Mouse (Mus musculus) intestine, embryonic 15.5 days (tissue): ENCODE data around the gene Heatr1. TPM values are rescaled to one million over a fixed set of nuclear protein-coding genes. Genes with fewer than 3 reads are reported as not detected.
A peak's percentile ranks its signal among the peaks of the same experiment; 100 is the strongest.
"Not testable (repeated sequence)": the region's sequence is repeated elsewhere in the genome, so short reads cannot be mapped to it uniquely, and the experiment has no call there.

ENCODE experiments used
- ATAC-seq: fragments of 200-750 bp; cut with Nextera tagmentation; 2 replicates; pipeline ENCODE4 v1.8.0; 2017; ENCODE audit warnings: moderate TSS enrichment, moderate library complexity
- H3K27ac ChIP-seq: fragments of 300-500 bp; sonication (generic); 2 replicates; pipeline ENCODE4 v1.5.1; 2015; ENCODE audit warnings: mild to moderate bottlenecking, inconsistent platforms
- H3K27me3 ChIP-seq: fragments of 300-500 bp; sonication (generic); replicated peaks from 2 replicates; pipeline ENCODE4 v1.6.1; 2015; ENCODE audit warnings: inconsistent platforms
- H3K36me3 ChIP-seq: fragments of 300-500 bp; sonication (generic); 2 replicates; pipeline ENCODE4 v1.6.1; 2015; ENCODE audit warnings: inconsistent platforms
- H3K4me1 ChIP-seq: fragments of 300-500 bp; sonication (generic); replicated peaks from 2 replicates; pipeline ENCODE4 v1.6.1; 2015; ENCODE audit warnings: inconsistent platforms
- H3K4me2 ChIP-seq: fragments of 300-500 bp; sonication (generic); replicated peaks from 2 replicates; pipeline ENCODE4 v1.6.1; 2015; ENCODE audit warnings: mild to moderate bottlenecking, inconsistent platforms
- H3K4me3 ChIP-seq: fragments of 300-500 bp; sonication (generic); replicated peaks from 2 replicates; pipeline ENCODE4 v1.5.1; 2015; ENCODE audit warnings: inconsistent platforms
- H3K9ac ChIP-seq: fragments of 300-500 bp; sonication (generic); 2 replicates; pipeline ENCODE4 v1.6.1; 2015; ENCODE audit warnings: inconsistent platforms
- H3K9me3 ChIP-seq: fragments of 300-500 bp; sonication (generic); 2 replicates; pipeline ENCODE4 v1.6.1; 2016; ENCODE audit warnings: inconsistent platforms
- WGBS: fragments of 180-500 bp; shearing (Covaris S2); methylation state at CpG from one replicate; pipeline ENCODE4 v1.1.7; 2015; 5-methylcytosine and 5-hydroxymethylcytosine counted together
- polyA plus RNA-seq: library from polyadenylated mRNA; unstranded; fragments of >200 nt; fragmentation: Nextera tagmentation; extraction: Ambion mirVana; gene quantifications from 2 replicates; pipeline ENCODE4 v1.2.1, GENCODE M21; 2015

The Heatr1 gene
- polyA plus RNA-seq, 1 experiment from 2014 or later = 17.5 TPM

GRCm38 (mm10) chr13:12460443-12460842 is 65.6 kb downstream of the Heatr1 start:
- 0 out of 2 replicates have a peak, but pooled peaks cover 5% of the 10 kb centered on the region for H3K36me3 ChIP-seq
- peak overlapping the region; percentile 81 for H3K27ac ChIP-seq
- ATAC-seq = peak; percentile 46
- H3K27me3 ChIP-seq = no peaks in the 10 kb centered on the region
- H3K4me1 ChIP-seq = no peaks in the 10 kb centered on the region
- 3% methylated on average over 8 of the region's 8 CpGs for WGBS
- H3K9me3 ChIP-seq = no peaks in the 10 kb centered on the region
- peak overlapping the region; percentile 80 for H3K4me2 ChIP-seq
- H3K4me3 ChIP-seq = peak overlapping the region; percentile 75
- H3K9ac ChIP-seq = peak overlapping the region; percentile 81

GRCm38 (mm10) chr13:12460881-12461729 is 66.3 kb downstream of the Heatr1 start:
- peak; percentile 96 for ATAC-seq
- Histone ChIP-seq H3K27ac (peak overlapping the region; percentile 81), H3K36me3 (0 out of 2 replicates have a peak, but pooled peaks cover 5% of the 10 kb centered on the region), H3K27me3 (no peaks in the 10 kb centered on the region), H3K9ac (peak overlapping the region; percentile 81), H3K4me1 (no peaks in the 10 kb centered on the region), H3K9me3 (no peaks in the 10 kb centered on the region), H3K4me2 (peak overlapping the region; percentile 80), H3K4me3 (peak overlapping the region; percentile 75)
- under 1% methylated on average over 59 of the region's 59 CpGs for WGBS

- ATAC-seq = no peak; the same call in 1 of the 2 replicates
- Histone ChIP-seq H3K4me2 (peak overlapping the region; percentile 80), H3K9me3 (no peaks in the 10 kb centered on the region), H3K36me3 (0 out of 2 replicates have a peak, but pooled peaks cover 5% of the 10 kb centered on the region), H3K4me1 (no peaks in the 10 kb centered on the region), H3K27me3 (no peaks in the 10 kb centered on the region), H3K27ac (peak overlapping the region; percentile 22; the same call in 1 of the 2 replicates), H3K9ac (peak overlapping the region; percentile 81), H3K4me3 (peak overlapping the region; percentile 75)
- WGBS = 1% methylated on average over 7 of the region's 7 CpGs
These were observed 66.9 kb downstream of the Heatr1 start for GRCm38 (mm10) chr13:12461730-12462119.

GRCm38 (mm10) chr13:12462623-12463022 is 67.8 kb downstream of the Heatr1 start:
- no peak overlapping the region for H3K4me2 ChIP-seq
- no peaks in the 10 kb centered on the region for H3K9me3 ChIP-seq
- 79% methylated on average over 4 of the region's 4 CpGs for WGBS
- H3K4me1 ChIP-seq = no peaks in the 10 kb centered on the region
- no peak for ATAC-seq
- H3K36me3 ChIP-seq = 0 out of 2 replicates have a peak, but pooled peaks cover 5% of the 10 kb centered on the region
- no peak overlapping the region for H3K9ac ChIP-seq
- H3K4me3 ChIP-seq = no peak overlapping the region
- H3K27ac ChIP-seq = no peak overlapping the region
- no peaks in the 10 kb centered on the region for H3K27me3 ChIP-seq

GRCm38 (mm10) chr13:12464159-12464558 is 69.3 kb downstream of the Heatr1 start:
- not testable (repeated sequence) for H3K4me2 ChIP-seq, H3K36me3 ChIP-seq, ATAC-seq, H3K9me3 ChIP-seq, H3K4me1 ChIP-seq, H3K9ac ChIP-seq, H3K4me3 ChIP-seq, H3K27ac ChIP-seq, H3K27me3 ChIP-seq
- 77% methylated on average over 6 of the region's 6 CpGs for WGBS

DNA sequence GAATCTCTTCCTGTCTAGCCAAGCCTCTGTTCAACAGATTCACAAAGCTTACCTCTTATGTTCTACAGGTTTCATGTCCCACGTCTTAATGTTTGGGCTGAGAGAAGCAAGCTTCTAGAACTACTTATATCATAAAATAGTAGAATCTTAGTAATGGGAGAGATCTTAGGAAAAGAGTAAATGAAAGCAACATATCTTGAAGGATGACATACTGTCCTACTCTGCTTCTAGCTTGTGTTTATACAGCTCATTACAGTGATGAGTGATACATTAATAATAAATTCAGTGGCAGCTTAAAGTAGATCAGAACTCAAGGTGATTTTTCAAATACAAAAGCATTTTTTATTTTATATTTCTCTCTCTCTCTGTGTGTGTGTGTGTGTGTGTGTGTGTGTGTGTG is 70.0 kb downstream of the Heatr1 start, which contains the start of gene Lgals8:
Lgals8 (minus strand) TSS at position 101 of the 400 bp plus-strand sequence.
- H3K4me3 ChIP-seq = no peak within 1 kb of the TSS
- H3K27me3 ChIP-seq = no peaks in the 10 kb centered on the region
- no peak within 1 kb of the TSS for H3K4me2 ChIP-seq
- H3K9me3 ChIP-seq = no peaks in the 10 kb centered on the region
- no peaks in the 10 kb centered on the region for H3K4me1 ChIP-seq
- 84% methylated on average over 1 of the region's 1 CpGs for WGBS
- ATAC-seq = no peak
- H3K36me3 ChIP-seq = 0 out of 2 replicates have a peak, but pooled peaks cover 1% of the 10 kb centered on the region
- no peak within 1 kb of the TSS for H3K27ac ChIP-seq
- H3K9ac ChIP-seq = no peak within 1 kb of the TSS

DNA sequence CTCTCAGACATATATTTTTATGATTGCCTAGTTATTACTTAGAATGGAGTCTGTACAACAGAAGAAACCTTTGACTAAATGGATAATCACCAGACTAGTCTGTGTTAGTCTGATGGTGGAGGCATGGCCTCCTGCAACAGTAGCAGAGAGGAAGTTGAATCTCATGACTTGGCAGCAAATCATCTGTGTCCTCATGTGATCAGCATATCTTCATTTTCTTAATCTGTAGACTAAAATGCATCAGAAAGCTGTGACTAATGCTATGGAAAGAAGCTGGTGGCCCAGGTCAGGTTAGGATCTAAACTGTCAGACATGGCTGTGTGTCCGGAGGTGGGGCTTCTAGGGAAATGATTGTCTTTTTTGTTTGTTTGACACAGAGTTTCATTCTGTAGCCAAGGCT is 73.7 kb downstream of the Heatr1 start:
- Histone ChIP-seq H3K9ac (no peak overlapping the region), H3K4me1 (no peaks in the 10 kb centered on the region), H3K27me3 (no peaks in the 10 kb centered on the region), H3K4me3 (no peak overlapping the region), H3K4me2 (no peak overlapping the region), H3K36me3 (no peaks in the 10 kb centered on the region), H3K27ac (no peak overlapping the region), H3K9me3 (no peaks in the 10 kb centered on the region)
- WGBS = 79% methylated on average over 1 of the region's 1 CpGs
- no peak for ATAC-seq

GRCm38 (mm10) chr13:12473724-12474378 is 79.0 kb downstream of the Heatr1 start:
- 35% methylated on average over 8 of the region's 8 CpGs for WGBS

DNA sequence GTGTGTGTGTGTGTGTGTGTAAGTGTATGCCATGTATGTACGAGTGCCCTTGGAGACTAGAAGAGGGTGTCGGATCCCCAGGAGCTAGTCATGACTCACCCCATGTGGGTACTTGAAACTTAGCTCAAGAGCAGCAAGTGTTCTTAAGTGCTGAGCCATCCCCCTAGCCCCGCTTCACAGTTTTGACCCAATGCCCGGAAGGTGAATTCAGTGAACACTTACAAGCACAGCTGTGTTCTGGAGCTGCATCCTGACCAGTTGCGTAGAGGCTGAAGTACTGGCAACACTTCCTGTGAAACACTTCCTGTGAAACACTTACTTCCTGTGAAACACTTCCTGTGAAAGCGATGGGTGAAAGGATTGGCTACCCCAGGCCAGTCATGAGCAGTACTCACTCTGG is 80.4 kb downstream of the Heatr1 start:
- no peak overlapping the region for H3K27ac ChIP-seq
- no peak overlapping the region for H3K9ac ChIP-seq
- no peaks in the 10 kb centered on the region for H3K27me3 ChIP-seq
- no peaks in the 10 kb centered on the region for H3K36me3 ChIP-seq
- WGBS = 84% methylated on average over 6 of the region's 6 CpGs
- no peak for ATAC-seq
- H3K4me3 ChIP-seq = no peak overlapping the region
- no peaks in the 10 kb centered on the region for H3K4me1 ChIP-seq
- no peaks in the 10 kb centered on the region for H3K9me3 ChIP-seq
- no peak overlapping the region for H3K4me2 ChIP-seq

More at GRCm38 (mm10) chr13:12473724-12474378, 79.0 kb downstream of the Heatr1 start:
- no peaks in the 10 kb centered on the region for H3K36me3 ChIP-seq
- ATAC-seq = peak; percentile 61
- no peaks in the 10 kb centered on the region for H3K9me3 ChIP-seq
- no peak overlapping the region for H3K4me2 ChIP-seq
- H3K27ac ChIP-seq = no peak overlapping the region
- no peak overlapping the region for H3K4me3 ChIP-seq
- no peaks in the 10 kb centered on the region for H3K4me1 ChIP-seq
- no peaks in the 10 kb centered on the region for H3K27me3 ChIP-seq
- H3K9ac ChIP-seq = no peak overlapping the region

DNA sequence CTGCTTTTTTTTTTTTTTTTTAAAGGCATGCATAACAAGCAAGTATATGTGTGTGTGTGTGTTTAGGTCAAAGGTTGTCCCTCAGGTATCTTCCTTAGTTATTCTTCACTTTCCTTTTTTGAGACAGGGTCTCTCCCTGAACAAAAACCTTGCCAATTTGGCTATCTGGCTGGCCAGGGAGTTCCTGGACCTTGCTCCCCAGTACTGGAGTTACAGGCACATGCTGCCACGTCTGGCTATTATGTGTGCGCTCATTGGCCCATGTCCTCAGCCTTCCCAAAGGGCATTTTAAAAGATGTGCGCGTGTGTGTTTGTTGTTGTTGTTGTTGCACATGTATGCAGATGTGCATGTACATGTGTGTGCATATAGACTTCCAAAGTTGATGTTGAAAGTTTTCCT is 82.1 kb downstream of the Heatr1 start:
- no peaks in the 10 kb centered on the region for H3K4me1 ChIP-seq
- WGBS = 88% methylated on average over 4 of the region's 4 CpGs
- no peak overlapping the region for H3K4me2 ChIP-seq

GRCm38 (mm10) chr13:12478301-12478700 is 83.5 kb downstream of the Heatr1 start:
- 81% methylated on average over 15 of the region's 15 CpGs for WGBS
- no peak for ATAC-seq
- Histone ChIP-seq H3K27me3 (no peaks in the 10 kb centered on the region), H3K27ac (no peak overlapping the region), H3K4me2 (no peak overlapping the region), H3K36me3 (no peaks in the 10 kb centered on the region), H3K9ac (no peak overlapping the region), H3K9me3 (no peaks in the 10 kb centered on the region), H3K4me3 (no peak overlapping the region), H3K4me1 (no peaks in the 10 kb centered on the region)

More for the DNA sequence above, 82.1 kb downstream of the Heatr1 start:
- no peaks in the 10 kb centered on the region for H3K36me3 ChIP-seq
- no peaks in the 10 kb centered on the region for H3K27me3 ChIP-seq
- no peak for ATAC-seq
- no peak overlapping the region for H3K27ac ChIP-seq
- no peak overlapping the region for H3K9ac ChIP-seq
- no peaks in the 10 kb centered on the region for H3K9me3 ChIP-seq
- no peak overlapping the region for H3K4me3 ChIP-seq

- WGBS = 66% methylated on average over 6 of the region's 6 CpGs
- Histone ChIP-seq H3K4me2 (no peak overlapping the region), H3K4me3 (no peak overlapping the region), H3K9me3 (no peaks in the 10 kb centered on the region), H3K27me3 (no peaks in the 10 kb centered on the region), H3K9ac (no peak overlapping the region), H3K4me1 (no peaks in the 10 kb centered on the region), H3K36me3 (no peaks in the 10 kb centered on the region), H3K27ac (no peak overlapping the region)
- ATAC-seq = peak; percentile 61
These were observed 85.0 kb downstream of the Heatr1 start for GRCm38 (mm10) chr13:12479802-12480201.
